Mouse (Mus musculus): ENCODE measurements around the gene Shisa4. TPM values are rescaled to one million over a fixed set of nuclear protein-coding genes. Genes with fewer than 3 reads are reported as not detected.

Gene Shisa4
- total RNA-seq, 2 experiments from 2014 or later, result 25.8 to 27.0 TPM

DNA sequence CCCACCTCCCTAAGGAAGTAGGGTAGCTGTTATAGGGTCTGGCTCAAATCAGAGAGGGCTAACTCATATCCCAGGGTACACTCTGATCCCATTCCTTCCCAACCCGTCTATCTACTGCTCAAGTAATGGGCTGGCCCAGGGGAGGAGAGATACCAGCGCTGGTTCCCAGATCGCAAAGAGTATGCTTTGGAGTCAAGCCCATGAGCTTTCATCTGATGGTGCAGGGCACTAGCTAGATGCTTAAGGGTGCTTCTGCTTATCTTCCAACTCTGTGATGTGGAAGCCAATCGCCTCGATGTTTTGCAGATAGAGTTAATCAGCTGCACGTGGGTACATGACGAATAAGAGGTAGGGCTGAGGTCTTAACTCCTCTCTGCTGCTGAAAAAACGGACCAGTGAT lies 7.4 kb downstream of the Shisa4 start:
- DNase-seq (ENCODE audit: low spot score in 2 of 2), result no peak

- DNase-seq (ENCODE audit: low spot score in 2 of 2), result no peak
Measured at GRCm38 (mm10) chr1:135367005-135367404, 8.0 kb downstream of the Shisa4 start.

DNA sequence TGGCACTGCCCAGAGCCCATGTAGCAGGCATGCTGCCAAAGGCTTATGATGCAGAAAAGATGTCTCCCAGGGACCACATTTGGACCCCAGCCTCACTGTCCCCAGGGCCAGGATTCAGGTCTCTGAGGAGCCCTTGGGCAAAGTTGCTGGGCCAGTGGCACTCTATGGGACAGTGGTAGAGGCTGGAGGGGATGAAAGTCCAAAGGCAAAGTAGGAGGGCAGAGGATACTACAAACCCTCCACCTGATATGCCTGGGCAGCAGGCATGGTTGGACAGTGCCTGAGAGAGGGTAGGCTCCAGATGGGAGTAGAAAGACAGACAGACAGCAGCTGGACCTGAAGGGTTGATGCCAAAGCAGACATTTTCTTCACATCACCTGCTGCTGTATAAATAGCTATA lies 8.7 kb downstream of the Shisa4 start:
- DNase-seq (ENCODE audit: low spot score in 2 of 2), result no peak

GRCm38 (mm10) chr1:135363446-135363845 lies 11.6 kb downstream of the Shisa4 start:
- no peak for DNase-seq (ENCODE audit: low spot score in 2 of 2)

- DNase-seq (ENCODE audit: low spot score in 2 of 2), result no peak
Measured at GRCm38 (mm10) chr1:135362115-135362514, 12.9 kb downstream of the Shisa4 start.

DNA sequence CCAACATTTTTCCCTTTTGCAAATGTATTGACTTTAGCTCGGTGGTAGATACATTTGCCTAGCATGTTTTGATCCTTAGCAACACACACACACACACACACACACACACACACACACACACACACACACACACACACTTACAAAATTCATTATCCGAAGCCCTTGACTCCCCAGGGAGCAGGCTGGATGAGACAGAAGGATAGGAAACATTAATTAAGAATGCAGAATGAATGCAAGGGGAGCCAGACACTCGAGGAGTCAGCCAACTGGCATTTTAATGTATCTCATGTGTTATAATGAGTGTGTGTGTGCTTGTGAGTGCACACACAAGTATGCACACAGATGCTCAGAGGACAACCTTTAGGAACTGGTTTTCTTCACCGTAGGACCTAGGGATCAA lies 13.5 kb downstream of the Shisa4 start:
- no peak for DNase-seq (ENCODE audit: low spot score in 2 of 2)

DNA sequence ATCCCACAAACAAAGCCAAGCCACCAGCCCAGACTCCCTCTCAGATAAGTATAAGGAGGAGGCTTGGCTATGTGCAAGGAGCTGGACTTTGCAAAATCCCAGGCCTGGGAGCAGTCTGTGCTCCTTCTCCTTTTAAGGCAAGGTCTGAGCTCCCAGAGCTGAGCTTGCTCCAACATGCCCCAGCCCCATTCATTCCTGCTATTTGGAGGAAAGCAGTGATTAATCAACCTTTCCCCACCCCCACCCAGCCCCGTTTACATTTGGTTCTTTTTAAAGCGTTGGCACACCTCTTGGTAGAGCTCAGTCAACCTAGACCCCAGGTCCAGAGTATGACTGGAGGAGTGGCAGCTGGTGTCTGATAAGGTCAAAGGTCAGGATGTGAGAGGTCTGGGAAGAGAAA lies 16.0 kb downstream of the Shisa4 start:
- no peak for DNase-seq (ENCODE audit: low spot score in 2 of 2)

DNA sequence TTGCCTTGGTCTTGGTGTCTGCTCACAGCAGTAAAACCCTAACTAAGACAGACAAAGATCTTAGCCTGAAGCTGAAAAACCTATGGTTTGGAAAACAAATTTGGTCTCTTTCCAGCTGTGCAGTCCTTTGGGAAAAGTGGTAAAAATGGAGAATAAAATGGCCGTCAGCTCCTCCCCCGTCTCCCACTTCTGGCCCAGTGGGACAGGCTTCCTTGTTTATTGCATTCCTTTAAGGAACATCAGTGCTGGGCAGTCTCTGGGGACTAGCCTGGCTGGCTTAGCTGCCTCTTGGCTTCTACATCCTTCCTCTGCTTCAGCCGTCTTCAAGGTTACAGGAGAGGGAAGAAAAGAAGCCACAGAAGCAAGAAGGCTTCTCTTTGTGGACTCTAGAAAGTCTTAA lies 23.1 kb downstream of the Shisa4 start:
- DNase-seq (ENCODE audit: low spot score in 2 of 2), result no peak

DNA sequence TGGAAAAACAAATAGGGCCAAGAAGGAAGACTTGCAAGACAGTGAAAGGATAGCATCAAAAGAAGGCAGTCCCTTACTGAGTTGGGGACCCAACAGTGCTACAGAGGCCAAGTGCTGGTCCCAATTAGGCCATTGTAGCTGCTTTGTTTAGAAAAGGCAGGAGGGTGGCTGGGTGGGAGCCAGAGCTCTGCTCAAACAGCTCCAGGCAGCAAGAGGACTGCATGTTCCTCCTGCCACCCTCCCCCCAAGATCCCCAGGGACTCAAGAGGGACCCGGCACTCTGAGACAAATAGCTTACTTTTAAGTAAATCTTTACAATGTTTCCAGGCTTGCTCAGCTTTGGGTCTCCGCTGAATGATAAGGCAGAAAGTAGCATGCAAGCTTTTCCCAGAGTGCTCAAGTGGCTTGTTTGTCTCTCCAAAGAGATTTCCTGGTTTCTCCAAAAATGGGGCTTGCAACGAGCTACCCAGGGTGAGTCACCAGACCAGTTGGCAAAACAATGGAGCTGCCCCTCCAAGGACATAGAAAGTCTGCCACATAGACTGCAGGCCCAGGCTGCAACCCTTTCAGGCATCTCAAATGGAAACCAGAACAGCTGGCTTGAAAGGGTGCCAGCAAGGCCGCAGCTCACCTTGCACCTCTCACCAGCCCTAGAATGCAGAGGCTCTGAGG lies 27.4 kb downstream of the Shisa4 start:
- peak in 1 of 2 experiments; percentile 11 for DNase-seq (ENCODE audit: low spot score in 2 of 2)

DNA sequence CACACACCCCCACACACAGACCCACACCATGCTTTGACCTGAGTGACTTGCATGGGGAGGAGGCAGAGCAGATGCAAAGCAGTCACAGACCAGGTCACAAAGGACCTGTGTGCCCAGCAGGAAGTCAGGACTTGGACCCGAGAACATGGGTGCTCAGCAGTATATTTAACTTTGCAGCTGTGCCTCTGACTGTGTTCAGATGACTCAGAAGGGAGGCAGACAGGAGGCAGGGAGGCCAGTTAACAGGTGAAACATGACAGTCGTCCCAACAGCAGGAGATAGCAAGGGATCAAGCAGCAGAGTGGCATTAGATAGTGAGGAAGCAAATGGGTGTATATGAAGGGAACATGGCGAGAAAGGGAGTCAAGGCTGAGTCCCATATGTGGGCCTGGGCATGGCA lies 28.1 kb downstream of the Shisa4 start:
- no peak for DNase-seq (ENCODE audit: low spot score in 2 of 2)

GRCm38 (mm10) chr1:135344026-135344425 lies 31.0 kb downstream of the Shisa4 start:
- DNase-seq (ENCODE audit: low spot score in 2 of 2), result no peak

DNA sequence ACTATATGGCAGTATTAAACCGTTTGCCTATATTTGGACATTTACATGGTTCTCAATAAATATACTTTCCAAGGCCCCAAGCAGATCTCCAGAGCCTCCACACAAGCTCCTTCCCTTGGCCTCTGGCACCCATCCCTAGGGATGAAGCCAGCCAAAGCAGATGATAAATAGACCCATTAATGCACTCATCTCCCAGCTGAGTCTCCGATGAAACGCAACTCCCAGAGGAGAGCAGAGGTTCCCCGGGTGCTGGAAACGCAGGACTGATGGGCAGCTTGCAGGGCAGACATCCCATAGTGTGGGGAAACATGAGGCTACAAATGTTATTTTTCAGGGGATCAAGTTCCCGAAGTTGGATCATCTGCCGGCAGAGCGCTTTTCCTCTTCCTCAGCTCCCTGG lies 33.1 kb downstream of the Shisa4 start:
- no peak for DNase-seq (ENCODE audit: low spot score in 2 of 2)

DNA sequence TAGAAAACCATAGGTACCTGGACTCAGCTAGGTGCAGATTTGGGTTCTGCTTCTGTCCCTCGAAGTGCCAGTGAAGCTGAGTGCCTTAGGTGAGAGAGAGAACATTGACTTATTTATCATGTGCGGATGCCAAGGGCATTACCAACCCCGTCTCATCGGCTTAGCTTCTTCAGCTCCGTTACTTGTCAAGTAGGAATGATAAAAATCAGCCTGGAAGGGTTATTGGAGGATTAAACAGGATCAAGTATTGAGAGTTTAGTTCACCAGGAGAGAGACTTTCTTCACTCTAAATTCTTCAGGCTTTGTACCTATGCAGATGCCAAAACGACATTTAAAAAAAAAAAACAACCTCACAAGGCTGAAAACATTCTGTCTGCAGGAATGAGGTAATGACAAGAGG lies 44.5 kb downstream of the Shisa4 start:
- DNase-seq (ENCODE audit: low spot score in 2 of 2), result no peak

DNA sequence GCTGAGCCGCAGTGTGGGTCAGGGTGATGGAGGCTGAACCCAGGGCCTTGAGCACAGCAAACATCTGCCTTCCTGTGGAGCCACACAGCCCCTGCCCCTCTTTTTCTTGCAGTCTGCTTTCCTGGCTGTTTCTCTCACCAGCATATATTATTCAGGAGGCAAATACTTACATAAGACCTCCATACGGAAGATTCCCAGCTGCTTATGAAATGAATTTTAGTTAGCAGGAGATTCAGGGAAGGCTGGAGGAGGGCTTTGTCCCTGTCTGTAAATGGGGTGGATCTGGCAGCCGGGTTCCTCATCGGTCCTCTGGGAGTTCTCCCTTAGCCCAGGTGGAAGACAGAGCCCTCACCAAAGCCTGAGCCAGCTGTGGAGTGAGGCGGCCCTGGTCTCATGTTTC lies 46.7 kb downstream of the Shisa4 start:
- no peak for DNase-seq (ENCODE audit: low spot score in 2 of 2)

DNA sequence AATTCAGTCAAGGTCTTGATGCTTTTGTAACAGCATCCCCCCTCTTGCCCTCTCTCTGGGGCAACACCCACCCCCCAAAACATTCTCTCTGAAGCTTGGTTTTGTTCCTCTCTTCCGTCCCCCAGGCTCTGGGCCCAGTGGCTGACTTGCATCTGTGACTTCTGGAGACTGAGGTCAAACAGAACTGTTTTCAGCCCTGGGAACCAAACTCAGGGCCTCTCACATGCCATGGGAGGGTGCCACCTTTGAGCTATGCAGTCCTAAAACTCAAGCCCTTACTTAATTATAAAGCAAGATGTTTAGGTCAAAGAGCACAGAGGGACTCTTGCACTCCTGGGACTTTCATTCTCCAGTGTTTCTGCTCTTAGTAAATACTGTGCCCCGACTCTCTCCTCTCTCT lies 49.1 kb downstream of the Shisa4 start:
- no peak for DNase-seq (ENCODE audit: low spot score in 2 of 2)

DNA sequence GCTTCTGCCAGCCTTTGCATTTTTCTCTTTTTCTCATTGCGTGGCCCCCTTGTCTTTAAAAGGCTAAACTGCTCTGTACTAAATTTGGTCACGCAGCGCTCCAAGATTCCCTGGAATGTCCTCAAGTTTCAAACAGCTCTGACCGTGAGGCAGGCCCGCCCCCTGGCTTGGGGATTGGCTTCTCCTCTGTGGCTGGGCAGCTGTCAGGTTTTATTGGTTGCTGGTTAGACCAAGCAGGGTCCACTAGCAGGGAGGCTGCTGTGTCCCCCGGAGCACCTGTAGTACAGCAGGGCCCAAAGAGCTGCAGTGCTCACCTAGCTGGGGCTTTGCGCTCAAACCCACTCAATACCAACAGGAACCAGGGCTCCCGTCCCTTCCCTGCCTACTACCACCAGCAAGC lies 50.5 kb downstream of the Shisa4 start, which contains the start of gene Lmod1:
Lmod1 (plus strand) TSS at position 237 of the 400 bp plus-strand sequence.
- DNase-seq (ENCODE audit: low spot score in 2 of 2), result no peak

- no peak for DNase-seq (ENCODE audit: low spot score in 2 of 2)
Measured at GRCm38 (mm10) chr1:135323367-135323901, 51.6 kb downstream of the Shisa4 start.

Other genes starting within 250 kb of the Shisa4 start
- gene Ptpn7, start 242.5 kb downstream of the Shisa4 start, total RNA-seq (2021), result 1 to 10 TPM; 1.4 TPM
- 10 to 100 TPM; 62.8 to 73.7 TPM for gene Arl8a, start 228.4 kb downstream of the Shisa4 start, total RNA-seq (2021)
- gene Gpr37l1, start 207.6 kb downstream of the Shisa4 start, total RNA-seq (2021), result 1 to 10 TPM in 1 of 2 experiments, under 1 TPM in 1; 0.82 to 1.0 TPM
- 1 to 10 TPM in 1 of 2 experiments, under 1 TPM in 1; 0.37 to 4.7 TPM for gene Elf3, start 116.7 kb downstream of the Shisa4 start, total RNA-seq (2021)
- gene Rnpep, start 91.2 kb downstream of the Shisa4 start, total RNA-seq (2021), result 10 to 100 TPM; 47.3 to 48.8 TPM
- gene Timm17a, start 61.5 kb downstream of the Shisa4 start, total RNA-seq (2021), result 100 to 1,000 TPM; 175 to 176 TPM
- gene Lmod1, start 50.4 kb downstream of the Shisa4 start, total RNA-seq (2021), result 1 to 10 TPM in 1 of 2 experiments, under 1 TPM in 1; 0.81 to 1.1 TPM
- 100 to 1,000 TPM; 125 to 136 TPM for gene Ipo9, start 55.3 kb upstream of the Shisa4 start, total RNA-seq (2021)
- gene Nav1, start 232.1 kb upstream of the Shisa4 start, total RNA-seq (2021), result 10 to 100 TPM; 37.2 to 41.6 TPM